Mouse (Mus musculus) hindbrain, postnatal 0 days (tissue): ENCODE measurements around the gene Kat7. TPM values are rescaled to one million over a fixed set of nuclear protein-coding genes. Genes with fewer than 3 reads are reported as not detected.

Source experiments
- ATAC-seq: fragments of 200-750 bp; cut with Nextera tagmentation; 2 replicates; pipeline ENCODE4 v1.8.0; 2017; ENCODE audit warnings: mild to moderate bottlenecking, moderate TSS enrichment, moderate library complexity
- DNase-seq: peaks from one replicate; pipeline ENCODE4 v3.0.0-alpha.2; 2015; ENCODE audit warnings: low spot score
- H3K27ac ChIP-seq: fragments of 300-500 bp; sonication (generic); 2 replicates; pipeline ENCODE4 v1.5.1; 2014; ENCODE audit warnings: mild to moderate bottlenecking
- H3K27me3 ChIP-seq: fragments of 300-500 bp; sonication (generic); 2 replicates; pipeline ENCODE4 v1.6.1; 2014; ENCODE audit warnings: low read length, mixed read lengths; ENCODE audit not compliant: insufficient read depth
- H3K36me3 ChIP-seq: fragments of 300-500 bp; sonication (generic); 2 replicates; pipeline ENCODE4 v1.6.1; 2014; ENCODE audit warnings: low read length, mixed read lengths; ENCODE audit not compliant: insufficient read depth
- H3K4me1 ChIP-seq: fragments of 300-500 bp; sonication (generic); 2 replicates; pipeline ENCODE4 v1.6.1; 2014; ENCODE audit warnings: antibody characterized with exemption, low read length, mixed read lengths; ENCODE audit not compliant: insufficient read depth
- H3K4me2 ChIP-seq: fragments of 300-500 bp; sonication (generic); 2 replicates; pipeline ENCODE4 v1.6.1; 2014; ENCODE audit warnings: low read depth, mild to moderate bottlenecking, low read length, moderate library complexity, mixed read lengths
- H3K4me3 ChIP-seq: fragments of 300-500 bp; sonication (generic); 2 replicates; pipeline ENCODE4 v1.5.1; 2014; ENCODE audit warnings: low read length
- H3K9ac ChIP-seq: fragments of 300-500 bp; sonication (generic); replicated peaks from 2 replicates; pipeline ENCODE4 v1.6.1; 2014; ENCODE audit warnings: mild to moderate bottlenecking, low read length, moderate library complexity, mixed read lengths
- H3K9me3 ChIP-seq: fragments of 300-500 bp; sonication (generic); 2 replicates; pipeline ENCODE4 v1.6.1; 2016; ENCODE audit warnings: low read length, mixed read lengths
- CTCF ChIP-seq: IDR thresholded peaks from 2 replicates; pipeline ENCODE4 v1.5.1; 2016; ENCODE audit warnings: antibody characterized with exemption, control low read depth, low read depth
- WGBS: fragments of 180-500 bp; shearing (Covaris S2); extraction: QIAGEN DNeasy Blood & Tissue Kit; methylation state at CpG from one replicate; pipeline ENCODE4 v1.1.7; 2014; 5-methylcytosine and 5-hydroxymethylcytosine counted together
- polyA plus RNA-seq: library from polyadenylated mRNA; unstranded; fragments of >200 nt; fragmentation: Nextera tagmentation; extraction: Ambion mirVana; gene quantifications from 2 replicates; pipeline ENCODE4 v1.2.1, GENCODE M21; 2015
- total RNA-seq: library from RNA; depleted of rRNA; stranded (reverse); fragments of >200 nt; gene quantifications from 2 replicates; pipeline ENCODE4 v1.2.3, GENCODE M21; 2014; rRNA removed

The Kat7 gene
- total RNA-seq: 64.4 and 69.0 TPM in 2 replicates
- 59.0 and 66.6 TPM in 2 replicates for polyA plus RNA-seq

GRCm38 (mm10) chr11:95310007-95310647 lies at the start of gene Kat7:
Gene Kat7 (minus strand): TSS chr11:95310246.
- no peaks in the 10 kb centered on the region for H3K27me3 ChIP-seq
- ATAC-seq (peak; percentile 93), DNase-seq (peak; percentile 99)
- H3K4me1 ChIP-seq: peaks cover 4% of the 10 kb centered on the region; the same call in 1 of the 2 replicates
- no peak for TF ChIP-seq CTCF
- H3K27ac ChIP-seq: peak within 1 kb of the TSS; percentile 96
- H3K9ac ChIP-seq: peak within 1 kb of the TSS; percentile 89
- H3K4me3 ChIP-seq: peak within 1 kb of the TSS; percentile 78
- H3K36me3 ChIP-seq: no peaks in the 10 kb centered on the region; the same call in 1 of the 2 replicates
- under 1% methylated on average over 40 of the region's 42 CpGs for WGBS
- H3K9me3 ChIP-seq: no peaks in the 10 kb centered on the region
- peak within 1 kb of the TSS; percentile 80 for H3K4me2 ChIP-seq

GRCm38 (mm10) chr11:95358263-95358662 lies 48.2 kb upstream of the Kat7 start:
- no peak overlapping the region for H3K9ac ChIP-seq
- no peaks in the 10 kb centered on the region for H3K36me3 ChIP-seq
- no peak for ATAC-seq
- no peak overlapping the region for H3K4me2 ChIP-seq
- no peak overlapping the region for H3K27ac ChIP-seq
- H3K9me3 ChIP-seq: no peaks in the 10 kb centered on the region
- no peak for DNase-seq
- no peak overlapping the region for H3K4me3 ChIP-seq
- no peaks in the 10 kb centered on the region for H3K27me3 ChIP-seq
- 0 out of 2 replicates have a peak, but pooled peaks cover 6% of the 10 kb centered on the region for H3K4me1 ChIP-seq
- 55% methylated on average over 3 of the region's 3 CpGs for whole genome bisulfite sequencing
- no peak for TF ChIP-seq CTCF

GRCm38 (mm10) chr11:95356469-95357273 lies 46.6 kb upstream of the Kat7 start:
- Histone ChIP-seq H3K9me3 (no peaks in the 10 kb centered on the region), H3K27ac (no peak overlapping the region), H3K4me1 (0 out of 2 replicates have a peak, but pooled peaks cover 6% of the 10 kb centered on the region), H3K4me2 (no peak overlapping the region), H3K27me3 (no peaks in the 10 kb centered on the region), H3K36me3 (no peaks in the 10 kb centered on the region), H3K9ac (no peak overlapping the region), H3K4me3 (no peak overlapping the region)
- DNase-seq: peak; percentile 17
- TF ChIP-seq CTCF: no peak
- WGBS: 65% methylated on average over 17 of the region's 17 CpGs
- no peak for ATAC-seq

- 0 out of 2 replicates have a peak, but pooled peaks cover 6% of the 10 kb centered on the region for H3K4me1 ChIP-seq
- H3K9ac ChIP-seq: no peak overlapping the region
- ATAC-seq (no peak), DNase-seq (no peak)
- no peak overlapping the region for H3K27ac ChIP-seq
- H3K36me3 ChIP-seq: no peaks in the 10 kb centered on the region
- TF ChIP-seq CTCF: no peak
- no peak overlapping the region for H3K4me2 ChIP-seq
- H3K9me3 ChIP-seq: no peaks in the 10 kb centered on the region
- 90% methylated on average over 7 of the region's 7 CpGs for WGBS
- no peaks in the 10 kb centered on the region for H3K27me3 ChIP-seq
- no peak overlapping the region for H3K4me3 ChIP-seq
These were observed 46.0 kb upstream of the Kat7 start for GRCm38 (mm10) chr11:95356039-95356438.

GRCm38 (mm10) chr11:95355661-95356011 lies 45.6 kb upstream of the Kat7 start:
- Histone ChIP-seq H3K27ac (no peak overlapping the region), H3K4me3 (no peak overlapping the region), H3K4me2 (no peak overlapping the region), H3K9me3 (no peaks in the 10 kb centered on the region), H3K4me1 (0 out of 2 replicates have a peak, but pooled peaks cover 6% of the 10 kb centered on the region), H3K27me3 (no peaks in the 10 kb centered on the region), H3K9ac (no peak overlapping the region), H3K36me3 (no peaks in the 10 kb centered on the region)
- DNase-seq (no peak), ATAC-seq (no peak)
- no peak for TF ChIP-seq CTCF
- 85% methylated on average over 5 of the region's 5 CpGs for WGBS

- Histone ChIP-seq H3K27me3 (no peaks in the 10 kb centered on the region), H3K36me3 (no peaks in the 10 kb centered on the region), H3K9me3 (no peaks in the 10 kb centered on the region), H3K4me3 (no peak overlapping the region), H3K4me2 (no peak overlapping the region), H3K4me1 (0 out of 2 replicates have a peak, but pooled peaks cover 6% of the 10 kb centered on the region), H3K9ac (no peak overlapping the region), H3K27ac (no peak overlapping the region)
- ATAC-seq (no peak), DNase-seq (no peak)
- WGBS: 84% methylated on average over 12 of the region's 12 CpGs
- TF ChIP-seq CTCF: no peak
These were observed 45.1 kb upstream of the Kat7 start for GRCm38 (mm10) chr11:95354945-95355660.
